Mouse (Mus musculus): Measurements from ENCODE around the gene Tmod1. TPM values are rescaled to one million over a fixed set of nuclear protein-coding genes. Genes with fewer than 3 reads are reported as not detected.

Tmod1 gene
- polyA plus RNA-seq, 1 experiment from 2014 or later: 4.7 TPM

- peak; percentile 62 for TF ChIP-seq CTCF (IDR thresholded peaks at IDR 0.05; ENCODE audit: low read depth)
- no peak overlapping the region for H3K27ac ChIP-seq (ENCODE audit: low read depth, low read length)
- H3K4me1 ChIP-seq (replicated peaks; ENCODE audit: control insufficient read depth, insufficient read depth, low read length): no peaks in the 10 kb centered on the region; the same call in 1 of the 2 replicates
- ATAC-seq: no peak
- H3K27me3 ChIP-seq (replicated peaks; ENCODE audit: control insufficient read depth, insufficient read depth, low read length): no peaks in the 10 kb centered on the region
- WGBS: 73% methylated on average over 3 of the region's 3 CpGs
- H3K4me2 ChIP-seq (replicated peaks; ENCODE audit: low read depth): no peak overlapping the region
- H3K9ac ChIP-seq (ENCODE audit: low read depth, low read length): no peak overlapping the region
- peaks cover 8% of the 10 kb centered on the region for H3K36me3 ChIP-seq (ENCODE audit: control insufficient read depth, insufficient read depth)
- no peaks in the 10 kb centered on the region for H3K9me3 ChIP-seq (ENCODE audit: control insufficient read depth)
- no peak overlapping the region for H3K4me3 ChIP-seq (ENCODE audit: low read depth, low read length)
These were observed 105.6 kb downstream of the Tmod1 start for GRCm38 (mm10) chr4:46144323-46144722.

DNA sequence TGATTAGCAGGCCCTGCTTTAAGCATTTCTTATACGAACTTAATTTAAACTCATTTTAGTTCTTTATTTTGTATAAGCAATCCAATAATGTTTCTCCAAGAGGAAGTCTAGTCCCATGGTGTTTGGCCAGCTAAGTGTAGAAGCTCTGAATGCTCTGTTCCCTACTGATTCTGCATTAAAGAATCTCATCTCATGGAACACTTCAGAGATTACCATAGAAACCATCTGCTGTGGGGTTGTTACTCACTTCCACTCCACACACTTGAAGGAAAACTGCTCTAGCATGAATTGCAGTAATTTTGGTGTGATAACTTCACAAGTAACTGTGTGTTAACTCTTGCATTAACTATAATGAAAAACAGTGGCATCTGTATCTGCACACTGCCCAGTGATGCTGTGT, 108.1 kb downstream of the Tmod1 start:
- Histone ChIP-seq H3K4me1 (replicated peaks; ENCODE audit: control insufficient read depth, insufficient read depth, low read length) (no peaks in the 10 kb centered on the region; the same call in 1 of the 2 replicates), H3K27ac (ENCODE audit: low read depth, low read length) (no peak overlapping the region), H3K4me3 (ENCODE audit: low read depth, low read length) (no peak overlapping the region), H3K9ac (ENCODE audit: low read depth, low read length) (no peak overlapping the region), H3K4me2 (replicated peaks; ENCODE audit: low read depth) (no peak overlapping the region), H3K36me3 (ENCODE audit: control insufficient read depth, insufficient read depth) (peaks cover 24% of the 10 kb centered on the region), H3K9me3 (ENCODE audit: control insufficient read depth) (no peaks in the 10 kb centered on the region), H3K27me3 (replicated peaks; ENCODE audit: control insufficient read depth, insufficient read depth, low read length) (no peaks in the 10 kb centered on the region)
- no peak for ATAC-seq
- TF ChIP-seq CTCF (IDR thresholded peaks at IDR 0.05; ENCODE audit: low read depth): no peak
- WGBS: 82% methylated on average over 1 of the region's 1 CpGs

DNA sequence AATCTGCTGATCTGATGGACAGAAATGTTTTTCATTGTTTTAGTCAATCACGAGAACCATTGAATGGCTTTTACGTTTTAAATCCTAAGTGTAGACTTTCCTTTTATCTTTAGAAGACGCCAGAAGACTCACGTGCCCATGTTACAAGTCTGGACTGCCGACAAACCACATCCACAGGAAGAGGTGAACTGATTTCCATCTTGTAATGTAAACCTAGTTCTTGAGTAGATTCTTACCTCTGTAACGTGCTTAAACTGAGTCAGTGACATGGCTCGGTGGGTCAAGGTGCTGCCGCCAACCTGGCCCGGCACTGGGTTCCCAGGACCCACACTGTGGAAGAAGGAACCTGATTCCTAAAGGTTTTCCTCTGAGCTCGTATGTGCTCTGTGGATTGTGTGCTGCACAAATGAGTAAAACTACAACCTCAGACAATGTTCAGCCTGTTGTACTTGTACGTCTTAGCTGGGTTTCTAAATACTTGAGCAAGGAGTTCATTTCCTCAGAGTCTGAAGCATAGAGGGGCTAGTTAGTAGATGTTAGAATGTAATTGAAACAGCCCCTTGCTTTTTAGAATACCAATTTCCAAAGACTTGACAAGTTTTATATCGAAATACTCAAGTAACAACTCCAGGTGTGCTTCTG, 113.3 kb downstream of the Tmod1 start:
- no peak for TF ChIP-seq CTCF (IDR thresholded peaks at IDR 0.05; ENCODE audit: low read depth)
- no peaks in the 10 kb centered on the region for H3K9me3 ChIP-seq (ENCODE audit: control insufficient read depth)
- no peak for ATAC-seq
- no peak overlapping the region for H3K4me3 ChIP-seq (ENCODE audit: low read depth, low read length)
- no peaks in the 10 kb centered on the region for H3K27me3 ChIP-seq (replicated peaks; ENCODE audit: control insufficient read depth, insufficient read depth, low read length)
- 92% methylated on average over 12 of the region's 12 CpGs for WGBS
- H3K27ac ChIP-seq (ENCODE audit: low read depth, low read length): no peak overlapping the region
- no peaks in the 10 kb centered on the region; the same call in 1 of the 2 replicates for H3K4me1 ChIP-seq (replicated peaks; ENCODE audit: control insufficient read depth, insufficient read depth, low read length)
- H3K9ac ChIP-seq (ENCODE audit: low read depth, low read length): no peak overlapping the region
- peaks cover 59% of the 10 kb centered on the region for H3K36me3 ChIP-seq (ENCODE audit: control insufficient read depth, insufficient read depth)
- no peak overlapping the region for H3K4me2 ChIP-seq (replicated peaks; ENCODE audit: low read depth)

DNA sequence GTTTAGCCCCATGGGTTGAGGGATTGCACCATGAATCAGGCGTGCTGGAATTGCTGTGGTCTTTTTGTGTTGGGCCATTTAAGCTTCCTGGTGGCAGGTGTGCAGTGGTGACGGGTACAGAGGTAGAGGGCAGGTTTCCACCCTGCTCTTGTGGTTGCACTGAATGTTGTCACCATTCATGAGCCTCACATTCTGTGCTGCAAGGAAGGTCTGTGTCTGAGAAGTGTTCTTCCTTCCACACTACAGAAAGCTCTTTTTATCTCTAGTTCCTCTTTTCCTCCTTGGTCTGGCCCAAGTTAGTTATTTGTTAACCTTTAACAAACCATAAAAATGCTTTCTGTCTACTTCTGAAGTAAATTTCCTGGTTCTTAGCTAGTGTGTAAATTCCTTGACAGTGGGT, 125.3 kb downstream of the Tmod1 start:
- Histone ChIP-seq H3K4me1 (replicated peaks; ENCODE audit: control insufficient read depth, insufficient read depth, low read length) (no peaks in the 10 kb centered on the region; the same call in 1 of the 2 replicates), H3K4me2 (replicated peaks; ENCODE audit: low read depth) (peak overlapping the region; percentile 35; the same call in 1 of the 2 replicates), H3K27me3 (replicated peaks; ENCODE audit: control insufficient read depth, insufficient read depth, low read length) (no peaks in the 10 kb centered on the region), H3K9me3 (ENCODE audit: control insufficient read depth) (no peaks in the 10 kb centered on the region), H3K9ac (ENCODE audit: low read depth, low read length) (no peak overlapping the region), H3K4me3 (ENCODE audit: low read depth, low read length) (no peak overlapping the region), H3K27ac (ENCODE audit: low read depth, low read length) (peak overlapping the region; percentile 73), H3K36me3 (ENCODE audit: control insufficient read depth, insufficient read depth) (peaks cover 44% of the 10 kb centered on the region)
- TF ChIP-seq CTCF (IDR thresholded peaks at IDR 0.05; ENCODE audit: low read depth): no peak
- peak; percentile 78 for ATAC-seq
- 37% methylated on average over 2 of the region's 2 CpGs for WGBS

Other genes starting within 250 kb of the Tmod1 start
- 350 and 391 TPM in 2 replicates for gene Aldh1b1, start 239.9 kb upstream of the Tmod1 start, polyA plus RNA-seq (2015; fragmentation: Nextera tagmentation; extraction: Ambion mirVana)
- 0.16 and 0.18 TPM in 2 replicates for gene Igfbpl1, start 212.0 kb upstream of the Tmod1 start, polyA plus RNA-seq (2015; fragmentation: Nextera tagmentation; extraction: Ambion mirVana)
- gene Stra6l, start 190.3 kb upstream of the Tmod1 start, polyA plus RNA-seq (2015; fragmentation: Nextera tagmentation; extraction: Ambion mirVana): 47.9 and 59.0 TPM in 2 replicates
- 0.14 TPM in 2 replicates for gene Ccdc180, start 148.6 kb upstream of the Tmod1 start, polyA plus RNA-seq (2015; fragmentation: Nextera tagmentation; extraction: Ambion mirVana)
- 43.3 and 47.8 TPM in 2 replicates for gene Tdrd7, start 73.6 kb upstream of the Tmod1 start, polyA plus RNA-seq (2015; fragmentation: Nextera tagmentation; extraction: Ambion mirVana)
- gene Ncbp1, start 99.7 kb downstream of the Tmod1 start, polyA plus RNA-seq (2015; fragmentation: Nextera tagmentation; extraction: Ambion mirVana): 21.1 and 21.7 TPM in 2 replicates
- 10.4 and 13.9 TPM in 2 replicates for gene Tstd2, start 99.8 kb downstream of the Tmod1 start, polyA plus RNA-seq (2015; fragmentation: Nextera tagmentation; extraction: Ambion mirVana)
- gene Xpa, start 157.4 kb downstream of the Tmod1 start, polyA plus RNA-seq (2015; fragmentation: Nextera tagmentation; extraction: Ambion mirVana): 29.0 and 29.1 TPM in 2 replicates